Mouse (Mus musculus) midbrain, embryonic 12.5 days (tissue): ENCODE data around the gene Dusp7. TPM values are rescaled to one million over a fixed set of nuclear protein-coding genes. Genes with fewer than 3 reads are reported as not detected.

Experiments used
- ATAC-seq: fragments of 200-750 bp; cut with Nextera tagmentation; 2 replicates; pipeline ENCODE4 v1.8.0; 2017; ENCODE audit warnings: low read depth, moderate TSS enrichment, moderate library complexity; ENCODE audit not compliant: low FRiP score
- H3K27ac ChIP-seq: fragments of 300-500 bp; sonication (generic); replicated peaks from 2 replicates; pipeline ENCODE4 v1.5.1; 2016; ENCODE audit warnings: mild to moderate bottlenecking
- H3K27me3 ChIP-seq: fragments of 300-500 bp; sonication (generic); 2 replicates; pipeline ENCODE4 v1.6.1; 2016; ENCODE audit warnings: mild to moderate bottlenecking
- H3K36me3 ChIP-seq: fragments of 300-500 bp; sonication (generic); 2 replicates; pipeline ENCODE4 v1.6.1; 2016
- H3K4me1 ChIP-seq: fragments of 300-500 bp; sonication (generic); 2 replicates; pipeline ENCODE4 v1.6.1; 2016
- H3K4me2 ChIP-seq: fragments of 300-500 bp; sonication (generic); replicated peaks from 2 replicates; pipeline ENCODE4 v1.6.1; 2016; ENCODE audit warnings: mild to moderate bottlenecking, moderate library complexity
- H3K4me3 ChIP-seq: fragments of 300-500 bp; sonication (generic); 2 replicates; pipeline ENCODE4 v1.5.1; 2016; ENCODE audit warnings: mild to moderate bottlenecking
- H3K9ac ChIP-seq: fragments of 300-500 bp; sonication (generic); replicated peaks from 2 replicates; pipeline ENCODE4 v1.6.1; 2016; ENCODE audit warnings: mild to moderate bottlenecking, moderate library complexity
- H3K9me3 ChIP-seq: fragments of 300-500 bp; sonication (generic); 2 replicates; pipeline ENCODE4 v1.6.1; 2016; ENCODE audit warnings: mild to moderate bottlenecking
- WGBS: fragments of 180-500 bp; shearing (Covaris S2); methylation state at CpG from one replicate; pipeline ENCODE4 v1.1.7; 2016; 5-methylcytosine and 5-hydroxymethylcytosine counted together
- polyA plus RNA-seq: library from polyadenylated mRNA; unstranded; fragments of >200 nt; fragmentation: Nextera tagmentation; extraction: Ambion mirVana; gene quantifications from 2 replicates; pipeline ENCODE4 v1.2.1, GENCODE M21; 2016

Dusp7 gene
- polyA plus RNA-seq, 1 experiment from 2014 or later, result 14.5 TPM

GRCm38 (mm10) chr9:106355975-106356286 is 12.5 kb upstream of the Dusp7 start:
- H3K27ac ChIP-seq, result peak overlapping the region; percentile 26; the same call in 1 of the 2 replicates
- H3K9me3 ChIP-seq, result no peaks in the 10 kb centered on the region
- no peaks in the 10 kb centered on the region for H3K36me3 ChIP-seq
- H3K4me3 ChIP-seq, result no peak overlapping the region
- no peaks in the 10 kb centered on the region for H3K27me3 ChIP-seq
- H3K4me1 ChIP-seq, result no peaks in the 10 kb centered on the region; the same call in none of the 2 replicates
- ATAC-seq, result no peak
- H3K4me2 ChIP-seq, result no peak overlapping the region
- no peak overlapping the region for H3K9ac ChIP-seq

DNA sequence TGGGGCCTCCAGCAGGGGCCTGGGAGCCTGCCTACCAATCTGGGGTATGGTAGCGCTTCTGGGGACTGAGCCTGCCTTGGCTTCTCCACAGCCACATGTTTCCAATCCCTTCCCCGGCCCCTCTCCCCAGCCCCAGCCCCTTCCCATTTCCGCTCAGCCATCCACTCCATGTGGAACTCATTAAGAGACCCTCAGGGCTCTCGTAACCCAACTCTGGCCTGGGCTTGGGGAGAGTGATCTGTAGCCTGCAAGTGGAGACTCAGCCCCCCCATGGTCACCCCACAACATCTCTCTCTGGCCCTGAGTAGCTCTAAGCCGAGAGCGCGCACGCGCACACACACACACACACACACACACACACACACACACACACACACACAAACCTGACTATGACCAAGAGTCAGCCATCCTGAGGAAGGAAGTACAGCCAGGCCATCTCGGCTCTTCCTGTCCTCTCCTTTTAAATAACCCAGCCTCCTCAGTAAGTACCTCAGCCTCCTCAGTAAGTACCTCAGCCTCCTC is 12.0 kb upstream of the Dusp7 start:
- H3K36me3 ChIP-seq, result no peaks in the 10 kb centered on the region
- H3K9me3 ChIP-seq, result no peaks in the 10 kb centered on the region
- 63% methylated on average over 10 of the region's 10 CpGs for WGBS
- ATAC-seq, result no peak
- H3K9ac ChIP-seq, result no peak overlapping the region
- H3K27ac ChIP-seq, result peak overlapping the region; percentile 26; the same call in 1 of the 2 replicates
- H3K4me1 ChIP-seq, result no peaks in the 10 kb centered on the region; the same call in none of the 2 replicates
- H3K4me3 ChIP-seq, result no peak overlapping the region
- H3K4me2 ChIP-seq, result no peak overlapping the region
- H3K27me3 ChIP-seq, result no peaks in the 10 kb centered on the region

GRCm38 (mm10) chr9:106357167-106357566 is 11.3 kb upstream of the Dusp7 start:
- Histone ChIP-seq H3K4me2 (no peak overlapping the region), H3K27me3 (no peaks in the 10 kb centered on the region), H3K9me3 (no peaks in the 10 kb centered on the region), H3K9ac (no peak overlapping the region), H3K4me3 (no peak overlapping the region), H3K4me1 (no peaks in the 10 kb centered on the region; the same call in none of the 2 replicates), H3K27ac (no peak overlapping the region), H3K36me3 (no peaks in the 10 kb centered on the region)
- no peak for ATAC-seq
- WGBS, result 81% methylated on average over 3 of the region's 3 CpGs

DNA sequence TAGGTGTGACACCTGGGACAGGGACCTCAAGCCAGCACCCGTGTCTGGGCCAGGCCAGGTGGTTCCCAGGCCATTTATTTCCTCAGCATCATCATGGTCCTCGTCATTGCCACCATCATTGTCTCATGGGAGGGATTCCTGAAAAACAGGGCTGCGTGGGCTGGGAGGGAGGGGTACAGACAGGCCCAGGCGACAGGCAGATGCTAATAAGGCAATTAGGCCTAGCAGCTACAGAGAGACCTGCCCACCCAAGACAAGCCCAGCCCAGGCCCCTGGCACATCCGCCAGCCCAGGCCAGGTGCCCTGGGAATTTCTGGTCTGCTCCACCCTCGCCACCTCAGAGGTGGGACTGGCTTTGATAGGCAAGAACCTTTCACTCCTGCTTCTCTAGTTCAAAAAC is 9.1 kb upstream of the Dusp7 start:
- no peaks in the 10 kb centered on the region for H3K9me3 ChIP-seq
- H3K27me3 ChIP-seq, result no peaks in the 10 kb centered on the region
- ATAC-seq, result no peak
- no peak overlapping the region for H3K27ac ChIP-seq
- no peak overlapping the region for H3K9ac ChIP-seq
- no peak overlapping the region for H3K4me2 ChIP-seq
- no peaks in the 10 kb centered on the region; the same call in 1 of the 2 replicates for H3K4me1 ChIP-seq
- 61% methylated on average over 6 of the region's 6 CpGs for WGBS
- no peaks in the 10 kb centered on the region for H3K36me3 ChIP-seq
- no peak overlapping the region for H3K4me3 ChIP-seq

GRCm38 (mm10) chr9:106361140-106361539 is 7.3 kb upstream of the Dusp7 start:
- Histone ChIP-seq H3K4me1 (no peaks in the 10 kb centered on the region; the same call in 1 of the 2 replicates), H3K27me3 (peaks cover 6% of the 10 kb centered on the region), H3K4me3 (no peak overlapping the region), H3K27ac (no peak overlapping the region), H3K4me2 (no peak overlapping the region), H3K9me3 (no peaks in the 10 kb centered on the region), H3K36me3 (no peaks in the 10 kb centered on the region), H3K9ac (no peak overlapping the region)
- ATAC-seq, result no peak
- 91% methylated on average over 6 of the region's 6 CpGs for WGBS

DNA sequence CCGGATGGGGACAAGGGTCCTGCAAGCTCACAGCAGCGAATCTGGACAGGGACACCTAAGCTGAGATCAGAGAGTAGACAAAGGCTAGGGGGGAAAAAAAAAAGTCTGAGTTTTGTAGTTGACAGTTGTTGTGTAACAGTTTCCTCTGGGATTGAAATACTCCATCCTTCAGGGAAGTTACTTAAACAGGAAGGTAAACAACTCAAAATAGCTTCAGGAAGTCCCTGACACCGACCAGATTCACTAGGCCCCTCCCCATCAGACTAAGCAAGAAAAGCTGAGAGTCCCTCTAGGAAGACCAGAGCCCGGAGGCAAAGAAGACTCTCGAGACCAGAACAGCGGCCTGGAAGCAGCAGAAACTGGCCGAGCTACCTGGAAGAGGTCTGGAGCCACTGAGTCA is 3.1 kb upstream of the Dusp7 start:
- Histone ChIP-seq H3K4me1 (peaks cover 24% of the 10 kb centered on the region), H3K9me3 (no peaks in the 10 kb centered on the region), H3K27me3 (peaks cover 12% of the 10 kb centered on the region), H3K36me3 (no peaks in the 10 kb centered on the region), H3K4me3 (no peak overlapping the region), H3K4me2 (no peak overlapping the region), H3K27ac (no peak overlapping the region), H3K9ac (no peak overlapping the region)
- ATAC-seq, result no peak
- 73% methylated on average over 7 of the region's 7 CpGs for WGBS

DNA sequence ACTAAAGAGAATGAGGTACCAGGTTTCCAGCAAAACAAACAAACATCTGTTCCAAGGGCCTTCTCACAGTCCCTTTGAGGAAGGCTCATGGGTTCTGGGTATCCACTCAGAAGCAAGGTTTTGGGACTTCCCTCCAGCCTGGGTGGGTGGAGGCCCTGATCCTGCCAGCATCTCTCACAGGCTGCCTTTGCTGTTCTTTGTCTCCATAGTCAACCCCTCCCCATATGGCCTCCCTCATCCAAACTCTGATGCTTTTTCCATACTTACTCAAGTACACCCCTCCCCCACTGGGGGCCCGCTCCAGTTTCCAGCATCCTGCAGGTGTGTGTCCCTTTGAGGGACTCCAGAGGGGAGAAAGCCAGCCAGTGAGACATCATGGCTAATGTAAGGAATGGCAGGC is 2.2 kb upstream of the Dusp7 start:
- Histone ChIP-seq H3K27ac (no peak overlapping the region), H3K4me2 (0 out of 2 replicates have a peak overlapping the region, but pooled peaks have one; percentile 89)
- WGBS, result 31% methylated on average over 1 of the region's 1 CpGs

DNA sequence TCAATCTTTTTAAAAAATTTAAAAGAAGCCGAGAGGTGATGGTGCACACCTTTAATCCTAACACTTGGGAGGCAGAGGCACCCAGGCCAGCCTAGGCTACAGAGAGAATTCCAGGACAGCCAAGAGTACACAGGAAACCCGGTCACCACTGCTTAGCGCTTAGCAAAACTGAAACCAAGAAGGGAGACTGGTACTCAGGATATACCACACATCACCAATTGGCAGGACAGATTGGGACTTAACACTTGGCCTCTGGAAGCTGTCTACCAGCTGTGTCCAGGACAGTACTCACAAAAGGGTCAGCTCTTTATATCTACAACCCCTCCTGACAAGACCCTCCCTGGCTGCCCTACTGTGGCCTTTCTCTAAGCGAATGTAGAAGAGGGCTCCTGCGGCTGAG is 1.4 kb upstream of the Dusp7 start:
- no peak for ATAC-seq
- peak overlapping the region; percentile 89 for H3K4me2 ChIP-seq
- peak overlapping the region; percentile 35; the same call in 1 of the 2 replicates for H3K9ac ChIP-seq
- WGBS, result 22% methylated on average over 5 of the region's 5 CpGs
- H3K9me3 ChIP-seq, result no peaks in the 10 kb centered on the region
- peaks cover 41% of the 10 kb centered on the region for H3K4me1 ChIP-seq
- H3K4me3 ChIP-seq, result peak overlapping the region; percentile 83
- 0 out of 2 replicates have a peak, but pooled peaks cover 8% of the 10 kb centered on the region for H3K36me3 ChIP-seq
- peak overlapping the region; percentile 25 for H3K27ac ChIP-seq
- peaks cover 12% of the 10 kb centered on the region for H3K27me3 ChIP-seq

More for the DNA sequence above, 2.2 kb upstream of the Dusp7 start:
- H3K9ac ChIP-seq, result no peak overlapping the region
- H3K4me3 ChIP-seq, result no peak overlapping the region
- peaks cover 12% of the 10 kb centered on the region for H3K27me3 ChIP-seq
- ATAC-seq, result no peak
- peaks cover 33% of the 10 kb centered on the region for H3K4me1 ChIP-seq
- 0 out of 2 replicates have a peak, but pooled peaks cover 2% of the 10 kb centered on the region for H3K36me3 ChIP-seq
- H3K9me3 ChIP-seq, result no peaks in the 10 kb centered on the region

- ATAC-seq, result peak; percentile 90
- under 1% methylated on average over 36 of the region's 36 CpGs for WGBS
- no peaks in the 10 kb centered on the region for H3K9me3 ChIP-seq
- H3K4me3 ChIP-seq, result peak overlapping the region; percentile 83
- peaks cover 13% of the 10 kb centered on the region for H3K36me3 ChIP-seq
- peak overlapping the region; percentile 89 for H3K4me2 ChIP-seq
- peak overlapping the region; percentile 97 for H3K27ac ChIP-seq
- H3K4me1 ChIP-seq, result peaks cover 43% of the 10 kb centered on the region
- peak overlapping the region; percentile 92 for H3K9ac ChIP-seq
- H3K27me3 ChIP-seq, result peaks cover 12% of the 10 kb centered on the region
Observed at GRCm38 (mm10) chr9:106367592-106368111, 780 bp upstream of the Dusp7 start.

- peak overlapping the region; percentile 83 for H3K4me3 ChIP-seq
- peak; percentile 35 for ATAC-seq
- peaks cover 43% of the 10 kb centered on the region for H3K4me1 ChIP-seq
- peak overlapping the region; percentile 92 for H3K9ac ChIP-seq
- peaks cover 12% of the 10 kb centered on the region for H3K27me3 ChIP-seq
- under 1% methylated on average over 68 of the region's 72 CpGs for WGBS
- H3K36me3 ChIP-seq, result peaks cover 26% of the 10 kb centered on the region
- no peaks in the 10 kb centered on the region for H3K9me3 ChIP-seq
- peak overlapping the region; percentile 97 for H3K27ac ChIP-seq
- H3K4me2 ChIP-seq, result peak overlapping the region; percentile 89
Observed at GRCm38 (mm10) chr9:106368831-106369501, 534 bp downstream of the Dusp7 start.

- peaks cover 43% of the 10 kb centered on the region for H3K4me1 ChIP-seq
- H3K27ac ChIP-seq, result no peak overlapping the region
- H3K27me3 ChIP-seq, result peaks cover 12% of the 10 kb centered on the region
- peak overlapping the region; percentile 83 for H3K4me3 ChIP-seq
- WGBS, result 6% methylated on average over 11 of the region's 11 CpGs
- no peaks in the 10 kb centered on the region for H3K9me3 ChIP-seq
- ATAC-seq, result no peak
- H3K36me3 ChIP-seq, result peaks cover 32% of the 10 kb centered on the region
- peak overlapping the region; percentile 89 for H3K4me2 ChIP-seq
- H3K9ac ChIP-seq, result peak overlapping the region; percentile 92
Observed at GRCm38 (mm10) chr9:106369801-106370485, 1.5 kb downstream of the Dusp7 start.
